Mouse (Mus musculus) liver, adult 2 months (tissue): ENCODE measurements at regions not wholly inside any gene's neighbourhood (a gene's known extent, or its start where the extent isn't known, plus 50 kb on each side); places are given as distances from the start of the nearest gene placed in this dataset.

ENCODE experiments used
- CTCF ChIP-seq: fragments of 200-500 bp; IDR thresholded peaks from 2 replicates; pipeline ENCODE4 v1.5.1; 2011; ENCODE audit warnings: low read depth, low read length, control low read depth
- POLR2A ChIP-seq: fragments of 200-500 bp; IDR thresholded peaks from 2 replicates; pipeline ENCODE4 v1.6.1; 2011; ENCODE audit warnings: low read length, control low read depth; ENCODE audit not compliant: insufficient read depth; ENCODE audit errors: extremely low read depth

GRCm38 (mm10) chr17:14141669-14142068 lies 62.4 kb downstream of the Dact2 start:
- TF ChIP-seq POLR2A (no peak), CTCF (no peak)
